Mouse (Mus musculus): Measurements from ENCODE around the gene Scimp.

DNA sequence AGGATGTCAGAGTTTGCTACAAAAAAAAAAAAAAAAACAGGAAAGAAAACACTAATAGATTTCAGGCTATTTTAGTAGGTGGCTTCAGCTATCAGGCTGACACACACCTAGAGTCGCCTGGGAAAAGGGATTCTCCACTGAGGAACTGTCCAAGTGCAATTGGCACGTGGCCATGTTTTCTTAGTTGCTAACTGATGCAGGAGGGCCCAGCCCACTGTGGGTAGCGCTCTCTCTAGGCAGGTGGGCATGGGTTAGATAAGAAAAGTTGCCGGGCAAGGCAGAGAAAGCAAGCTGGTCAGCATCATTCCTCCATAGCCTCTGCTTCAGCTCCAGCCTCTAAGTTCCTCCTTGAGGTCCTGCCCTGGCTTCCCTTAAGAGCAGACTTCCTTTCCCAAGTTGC is 4.4 kb upstream of the Scimp start:
- no peak for TF ChIP-seq CTCF (IDR thresholded peaks at IDR 0.05; ENCODE audit: low read depth, low read length)
- no peak for TF ChIP-seq POLR2A (IDR thresholded peaks at IDR 0.05; ENCODE audit: borderline replicate concordance, low read depth, low read length)
